Mouse (Mus musculus) lung, embryonic 16.5 days (tissue): ENCODE data around the gene Mfsd7a. TPM values are rescaled to one million over a fixed set of nuclear protein-coding genes. Genes with fewer than 3 reads are reported as not detected.

Experiments used
- ATAC-seq: fragments of 200-750 bp; cut with Nextera tagmentation; 2 replicates; pipeline ENCODE4 v1.8.0; 2017; ENCODE audit warnings: low read depth, mild to moderate bottlenecking, moderate library complexity
- H3K27ac ChIP-seq: fragments of 300-500 bp; sonication (generic); 2 replicates; pipeline ENCODE4 v1.5.1; 2014; ENCODE audit warnings: mild to moderate bottlenecking, control low read depth, low read length
- H3K27me3 ChIP-seq: fragments of 300-500 bp; sonication (generic); 2 replicates; pipeline ENCODE4 v1.6.1; 2014; ENCODE audit warnings: low read depth, low read length, mixed read lengths; ENCODE audit not compliant: control insufficient read depth, insufficient read depth
- H3K36me3 ChIP-seq: fragments of 300-500 bp; sonication (generic); 2 replicates; pipeline ENCODE4 v1.6.1; 2014; ENCODE audit warnings: low read length; ENCODE audit not compliant: control insufficient read depth, insufficient read depth
- H3K4me1 ChIP-seq: fragments of 300-500 bp; sonication (generic); replicated peaks from 2 replicates; pipeline ENCODE4 v1.6.1; 2014; ENCODE audit warnings: low read length, mixed read lengths; ENCODE audit not compliant: control insufficient read depth, insufficient read depth
- H3K4me2 ChIP-seq: fragments of 300-500 bp; sonication (generic); 2 replicates; pipeline ENCODE4 v1.6.1; 2014; ENCODE audit warnings: low read depth, low read length, control low read depth
- H3K4me3 ChIP-seq: fragments of 300-500 bp; sonication (generic); 2 replicates; pipeline ENCODE4 v1.5.1; 2014; ENCODE audit warnings: mild to moderate bottlenecking, low read length, control low read depth
- H3K9ac ChIP-seq: fragments of 300-500 bp; sonication (generic); 2 replicates; pipeline ENCODE4 v1.6.1; 2014; ENCODE audit warnings: low read length, control low read depth
- H3K9me3 ChIP-seq: fragments of 300-500 bp; sonication (generic); 2 replicates; pipeline ENCODE4 v1.6.1; 2016; ENCODE audit warnings: low read length; ENCODE audit not compliant: control insufficient read depth
- WGBS: fragments of 180-500 bp; shearing (Covaris S2); extraction: QIAGEN DNeasy Blood & Tissue Kit; methylation state at CpG from one replicate; pipeline ENCODE4 v1.1.7; 2014; 5-methylcytosine and 5-hydroxymethylcytosine counted together
- polyA plus RNA-seq: library from polyadenylated mRNA; unstranded; fragments of >200 nt; fragmentation: Nextera tagmentation; extraction: Ambion mirVana; gene quantifications from 2 replicates; pipeline ENCODE4 v1.2.1, GENCODE M21; 2015

Mfsd7a gene
- polyA plus RNA-seq, 1 experiment from 2014 or later: 0.60 TPM

- Histone ChIP-seq H3K9ac (no peak overlapping the region), H3K4me2 (no peak overlapping the region), H3K4me3 (no peak overlapping the region), H3K27ac (no peak overlapping the region), H3K9me3 (no peaks in the 10 kb centered on the region), H3K4me1 (no peaks in the 10 kb centered on the region), H3K27me3 (no peaks in the 10 kb centered on the region), H3K36me3 (no peaks in the 10 kb centered on the region)
- ATAC-seq: no peak
- 42% methylated on average over 1 of the region's 1 CpGs for WGBS
These were observed 43.2 kb downstream of the Mfsd7a start for GRCm38 (mm10) chr5:108405460-108405859.

- 68% methylated on average over 4 of the region's 4 CpGs for WGBS
- H3K4me1 ChIP-seq: no peaks in the 10 kb centered on the region
- no peak overlapping the region for H3K9ac ChIP-seq
- no peaks in the 10 kb centered on the region for H3K9me3 ChIP-seq
- no peaks in the 10 kb centered on the region for H3K27me3 ChIP-seq
- no peak for ATAC-seq
- no peaks in the 10 kb centered on the region for H3K36me3 ChIP-seq
- H3K4me2 ChIP-seq: no peak overlapping the region
- no peak overlapping the region for H3K27ac ChIP-seq
- H3K4me3 ChIP-seq: no peak overlapping the region
These were observed 45.2 kb downstream of the Mfsd7a start for GRCm38 (mm10) chr5:108403453-108403852.

Other genes starting within 250 kb of the Mfsd7a start
- 40.5 and 45.3 TPM in 2 replicates for gene Dr1, start 180.0 kb downstream of the Mfsd7a start, polyA plus RNA-seq
- gene Pigg, start 136.3 kb downstream of the Mfsd7a start, polyA plus RNA-seq: 7.0 and 7.4 TPM in 2 replicates
- gene Gm42517, start 81.0 kb downstream of the Mfsd7a start, polyA plus RNA-seq: not detected in 2 replicates
- 0.50 TPM in 1 of 2 replicates, not detected in the other for gene Pde6b, start 60.5 kb downstream of the Mfsd7a start, polyA plus RNA-seq
- gene Atp5k, start 14.4 kb downstream of the Mfsd7a start, polyA plus RNA-seq: 324 and 387 TPM in 2 replicates
- 16.9 and 18.9 TPM in 2 replicates for gene Pcgf3, start 12.3 kb upstream of the Mfsd7a start, polyA plus RNA-seq
- 0.95 and 1.3 TPM in 2 replicates for gene Cplx1, start 101.1 kb upstream of the Mfsd7a start, polyA plus RNA-seq
- 51.7 and 57.1 TPM in 2 replicates for gene Gak, start 180.9 kb upstream of the Mfsd7a start, polyA plus RNA-seq
- 30.0 and 30.8 TPM in 2 replicates for gene Tmem175, start 180.9 kb upstream of the Mfsd7a start, polyA plus RNA-seq
- gene Idua, start 211.4 kb upstream of the Mfsd7a start, polyA plus RNA-seq: 13.8 and 15.7 TPM in 2 replicates
- gene Dgkq, start 220.8 kb upstream of the Mfsd7a start, polyA plus RNA-seq: 11.0 and 12.7 TPM in 2 replicates
- 0.51 and 0.75 TPM in 2 replicates for gene Slc26a1, start 226.7 kb upstream of the Mfsd7a start, polyA plus RNA-seq
- 11.2 and 11.8 TPM in 2 replicates for gene Fgfrl1, start 243.5 kb upstream of the Mfsd7a start, polyA plus RNA-seq